Mouse (Mus musculus) skeletal muscle tissue, adult 2 months (tissue): ENCODE results near the gene Mmp2.
"Not testable (repeated sequence)": the region's sequence is repeated elsewhere in the genome, so short reads cannot be mapped to it uniquely, and the experiment has no call there.

ENCODE experiments used
- DNase-seq: peaks from one replicate; pipeline ENCODE4 v3.0.0-alpha.2; 2012; ENCODE audit warnings: low read depth, low spot score

Gene Mmp2

GRCm38 (mm10) chr8:92827243-92828034 lies at the start of gene Mmp2:
TSS of gene Mmp2 (plus strand) at chr8:92827291.
- DNase-seq, result peak; percentile 56

- DNase-seq, result no peak
Observed at GRCm38 (mm10) chr8:92780976-92781375, 46.1 kb upstream of the Mmp2 start.

GRCm38 (mm10) chr8:92783906-92784610 lies 43.0 kb upstream of the Mmp2 start:
- peak; percentile 55 for DNase-seq

- no peak for DNase-seq
Observed at GRCm38 (mm10) chr8:92790835-92791234, 36.3 kb upstream of the Mmp2 start.

- DNase-seq, result not testable (repeated sequence)
Observed at GRCm38 (mm10) chr8:92791999-92792398, 35.1 kb upstream of the Mmp2 start.

GRCm38 (mm10) chr8:92793852-92794580 lies 33.1 kb upstream of the Mmp2 start:
- no peak for DNase-seq

GRCm38 (mm10) chr8:92797527-92797931 lies 29.6 kb upstream of the Mmp2 start:
- no peak for DNase-seq

- DNase-seq, result no peak
Observed at GRCm38 (mm10) chr8:92799406-92799805, 27.7 kb upstream of the Mmp2 start.

GRCm38 (mm10) chr8:92801231-92801630 lies 25.9 kb upstream of the Mmp2 start:
- peak; percentile 82 for DNase-seq

GRCm38 (mm10) chr8:92802591-92802990 lies 24.5 kb upstream of the Mmp2 start:
- no peak for DNase-seq

GRCm38 (mm10) chr8:92812773-92813172 lies 14.3 kb upstream of the Mmp2 start:
- no peak for DNase-seq

- DNase-seq, result no peak
Observed at GRCm38 (mm10) chr8:92815661-92816060, 11.4 kb upstream of the Mmp2 start.

- DNase-seq, result peak; percentile 91
Observed at GRCm38 (mm10) chr8:92817928-92818818, 8.9 kb upstream of the Mmp2 start.

- no peak for DNase-seq
Observed at GRCm38 (mm10) chr8:92821151-92821550, 5.9 kb upstream of the Mmp2 start.

- no peak for DNase-seq
Observed at GRCm38 (mm10) chr8:92822386-92822785, 4.7 kb upstream of the Mmp2 start.

GRCm38 (mm10) chr8:92825991-92826390 lies 1.1 kb upstream of the Mmp2 start:
- DNase-seq, result peak; percentile 53

GRCm38 (mm10) chr8:92828251-92828743 lies 1.2 kb downstream of the Mmp2 start:
- DNase-seq, result peak; percentile 45

- no peak for DNase-seq
Observed at GRCm38 (mm10) chr8:92834065-92834731, 7.1 kb downstream of the Mmp2 start.

GRCm38 (mm10) chr8:92834786-92835500 lies 7.9 kb downstream of the Mmp2 start:
- peak; percentile 79 for DNase-seq

GRCm38 (mm10) chr8:92835901-92836300 lies 8.8 kb downstream of the Mmp2 start:
- no peak for DNase-seq
